Mouse (Mus musculus) kidney, postnatal 36 days (tissue): ENCODE results near the gene E030030I06Rik.
"Not testable (repeated sequence)": the region's sequence is repeated elsewhere in the genome, so short reads cannot be mapped to it uniquely, and the experiment has no call there.

Experiments used
- DNase-seq, 2 experiments: peaks; one replicate each; pipeline ENCODE4 v3.0.0; 2021 to 2022; ENCODE audit warnings: mixed read lengths in 2 of 2

Gene E030030I06Rik

GRCm38 (mm10) chr10:22149073-22149690 is at the start of gene E030030I06Rik:
Gene E030030I06Rik, minus strand, starts transcription at chr10:22149270.
- no peak for DNase-seq

- DNase-seq, result not testable (repeated sequence)
These were observed 42.0 kb upstream of the E030030I06Rik start for GRCm38 (mm10) chr10:22191035-22191434.

- not testable (repeated sequence) for DNase-seq
These were observed 27.4 kb upstream of the E030030I06Rik start for GRCm38 (mm10) chr10:22176515-22176914.

- not testable (repeated sequence) for DNase-seq
These were observed 25.1 kb upstream of the E030030I06Rik start for GRCm38 (mm10) chr10:22174190-22174487.

GRCm38 (mm10) chr10:22173335-22174189 is 24.5 kb upstream of the E030030I06Rik start:
- DNase-seq, result not testable (repeated sequence)

GRCm38 (mm10) chr10:22172431-22173334 is 23.6 kb upstream of the E030030I06Rik start:
- DNase-seq, result not testable (repeated sequence)

- DNase-seq, result not testable (repeated sequence)
These were observed 20.0 kb upstream of the E030030I06Rik start for GRCm38 (mm10) chr10:22169116-22169515.

- not testable (repeated sequence) for DNase-seq
These were observed 18.0 kb upstream of the E030030I06Rik start for GRCm38 (mm10) chr10:22167061-22167460.

- DNase-seq, result not testable (repeated sequence)
These were observed 17.0 kb upstream of the E030030I06Rik start for GRCm38 (mm10) chr10:22166025-22166424.

- DNase-seq, result not testable (repeated sequence)
These were observed 16.4 kb upstream of the E030030I06Rik start for GRCm38 (mm10) chr10:22165328-22166003.

GRCm38 (mm10) chr10:22163705-22164583 is 14.9 kb upstream of the E030030I06Rik start:
- DNase-seq, result peak; percentile 66 to 85

GRCm38 (mm10) chr10:22163279-22163678 is 14.2 kb upstream of the E030030I06Rik start:
- not testable (repeated sequence) for DNase-seq

GRCm38 (mm10) chr10:22159581-22160140 is 10.6 kb upstream of the E030030I06Rik start:
- DNase-seq, result no peak

- no peak for DNase-seq
These were observed 10.1 kb upstream of the E030030I06Rik start for GRCm38 (mm10) chr10:22159131-22159561.

- peak; percentile 76 to 84 for DNase-seq
These were observed 9.4 kb upstream of the E030030I06Rik start, which contains the start of the genes Raet1e and H60b for GRCm38 (mm10) chr10:22158310-22158999. Gene Raet1e, plus strand, starts transcription at chr10:22158569. Gene H60b, plus strand, starts transcription at chr10:22158586.

GRCm38 (mm10) chr10:22154871-22155799 is 6.1 kb upstream of the E030030I06Rik start:
- DNase-seq, result no peak

- peak in 1 of 2 experiments; percentile 38 for DNase-seq
These were observed 5.1 kb upstream of the E030030I06Rik start for GRCm38 (mm10) chr10:22154127-22154526.

GRCm38 (mm10) chr10:22153147-22153690 is 4.1 kb upstream of the E030030I06Rik start:
- DNase-seq, result not testable (repeated sequence)
